Mouse (Mus musculus): ENCODE data around the gene Psph. TPM values are rescaled to one million over a fixed set of nuclear protein-coding genes. Genes with fewer than 3 reads are reported as not detected.
A peak's percentile ranks its signal among the peaks of the same experiment; 100 is the strongest.

Gene Psph
- total RNA-seq, 2 experiments from 2014 or later, result 23.7 to 28.5 TPM

DNA sequence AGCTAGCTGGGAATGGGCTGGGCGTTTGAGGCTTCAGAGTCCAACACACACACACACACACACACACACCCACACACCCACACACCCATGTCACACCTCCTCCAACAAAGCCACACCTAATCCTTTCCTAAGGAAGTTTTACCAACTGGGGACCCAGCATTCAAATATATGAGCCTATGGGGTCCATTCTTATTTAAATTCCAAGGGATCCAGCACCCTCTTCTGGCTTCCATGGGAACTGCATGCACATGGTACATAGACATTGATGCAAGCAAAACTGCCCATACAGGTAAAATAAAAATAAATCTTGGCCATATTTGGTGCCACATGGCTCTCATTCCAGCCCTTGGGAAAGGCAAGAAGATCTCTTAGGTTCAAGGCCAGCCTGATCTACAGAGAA lies 46.3 kb downstream of the Psph start:
- DNase-seq (ENCODE audit: low spot score in 2 of 2), result peak; percentile 33 to 40

DNA sequence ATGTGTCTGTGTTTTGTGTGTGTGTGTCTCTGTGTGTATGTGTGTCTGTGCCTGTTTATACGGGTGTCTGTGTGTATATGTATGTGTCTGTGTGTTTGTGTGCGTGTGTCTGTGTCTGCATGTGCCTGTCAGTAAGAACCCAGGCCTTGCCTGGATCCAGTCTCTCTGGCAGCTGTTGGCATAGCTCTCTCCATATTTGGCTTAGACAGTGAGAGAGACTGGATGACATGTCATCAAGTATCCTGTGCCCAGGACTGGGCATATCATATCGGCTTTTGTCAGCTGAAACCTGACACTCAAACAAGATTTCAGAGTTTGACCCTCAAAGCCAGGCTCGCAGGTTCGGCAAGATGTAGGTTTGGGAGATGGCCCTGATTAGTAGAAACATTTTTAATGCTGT lies 56.2 kb downstream of the Psph start:
- DNase-seq (ENCODE audit: low spot score in 2 of 2), result no peak

DNA sequence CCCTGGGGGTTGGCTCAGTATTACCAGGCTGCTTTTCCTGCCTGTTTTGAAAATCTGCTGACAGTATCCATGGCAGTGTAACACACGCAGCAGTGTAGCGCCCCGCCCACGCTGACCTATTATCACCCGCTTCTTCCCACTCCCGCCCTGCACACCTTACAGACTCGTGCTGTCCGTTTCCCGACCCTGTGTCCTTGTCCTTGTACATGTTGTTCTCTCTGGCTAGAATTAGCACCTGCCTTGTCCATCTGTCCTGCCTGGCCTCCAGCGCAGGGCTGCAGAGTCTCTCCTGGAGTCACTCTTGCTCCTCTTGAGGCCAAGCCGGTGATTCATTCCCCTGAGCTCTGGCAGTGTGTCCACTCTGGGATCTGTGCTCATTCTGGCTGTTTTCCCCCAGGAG lies 56.9 kb downstream of the Psph start:
- DNase-seq (ENCODE audit: low spot score in 2 of 2), result peak in 1 of 2 experiments; percentile 17

DNA sequence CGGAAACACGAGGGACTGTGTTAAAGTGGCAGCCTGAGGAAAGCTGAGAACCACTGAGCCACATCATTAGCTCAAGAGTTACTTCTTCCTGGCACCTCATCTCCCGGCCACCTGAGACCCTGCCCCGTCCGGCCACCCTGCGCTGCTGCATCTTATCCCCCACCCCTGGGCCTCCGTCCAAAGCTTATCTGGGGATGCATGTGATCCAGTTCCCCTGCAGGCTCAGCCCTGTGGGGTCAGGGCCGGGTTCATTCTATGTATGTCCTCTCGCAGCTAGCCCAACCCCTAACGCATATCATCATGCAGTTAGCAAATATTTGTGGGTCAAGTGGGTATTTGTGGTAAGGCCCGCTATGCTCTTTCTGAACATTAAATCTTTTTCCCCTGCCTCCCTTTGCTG lies 58.0 kb downstream of the Psph start:
- no peak for DNase-seq (ENCODE audit: low spot score in 2 of 2)

DNA sequence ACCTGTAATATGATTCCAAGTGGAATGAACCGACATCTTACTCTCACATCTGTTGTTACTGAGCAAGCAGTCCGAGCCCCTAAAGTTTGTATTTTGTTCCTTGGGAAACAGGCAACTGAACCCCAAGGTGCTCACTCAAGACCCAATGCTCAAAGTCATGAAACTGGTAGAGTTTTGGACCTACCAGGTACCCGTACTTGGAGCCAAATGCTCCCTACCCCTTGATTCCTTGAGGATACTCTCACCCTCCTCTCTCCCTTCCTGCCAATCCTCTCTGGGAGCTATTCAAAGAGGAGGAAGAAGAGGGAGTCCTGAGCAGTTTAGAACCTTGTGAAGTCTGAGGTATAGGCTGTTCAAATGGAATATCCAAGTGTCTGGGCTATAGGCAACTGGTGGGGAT lies 60.5 kb downstream of the Psph start:
- DNase-seq (ENCODE audit: low spot score in 2 of 2), result no peak

DNA sequence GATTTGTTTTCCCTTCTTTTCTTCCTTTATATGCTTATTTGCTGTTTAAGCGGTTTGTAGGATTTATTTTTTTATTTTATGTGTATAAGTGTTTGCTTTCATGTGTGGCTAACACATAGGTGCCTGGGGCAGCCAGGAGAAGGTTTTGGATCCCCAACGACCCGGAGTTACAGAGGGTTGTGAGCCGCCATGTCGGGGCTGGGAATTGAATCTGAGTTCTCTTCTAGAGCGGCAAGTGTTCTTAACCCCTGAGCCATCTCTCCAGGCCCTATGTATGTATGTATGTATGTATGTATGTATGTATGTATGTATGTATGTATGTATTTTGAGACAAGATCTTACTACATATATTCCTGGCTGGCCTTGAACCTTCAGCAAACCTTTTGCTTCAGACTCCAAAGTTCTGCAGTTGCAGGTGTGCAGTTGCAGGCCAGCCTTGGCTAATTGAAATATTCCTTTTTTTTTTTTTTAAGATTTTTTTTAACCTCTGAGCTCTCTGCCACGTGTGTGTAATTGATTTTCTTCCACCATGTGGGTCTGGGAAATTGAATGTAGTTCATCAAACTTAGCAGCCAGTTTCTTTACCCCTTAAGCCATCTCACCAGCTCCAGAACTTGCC lies 61.4 kb downstream of the Psph start:
- DNase-seq (ENCODE audit: low spot score in 2 of 2), result no peak

DNA sequence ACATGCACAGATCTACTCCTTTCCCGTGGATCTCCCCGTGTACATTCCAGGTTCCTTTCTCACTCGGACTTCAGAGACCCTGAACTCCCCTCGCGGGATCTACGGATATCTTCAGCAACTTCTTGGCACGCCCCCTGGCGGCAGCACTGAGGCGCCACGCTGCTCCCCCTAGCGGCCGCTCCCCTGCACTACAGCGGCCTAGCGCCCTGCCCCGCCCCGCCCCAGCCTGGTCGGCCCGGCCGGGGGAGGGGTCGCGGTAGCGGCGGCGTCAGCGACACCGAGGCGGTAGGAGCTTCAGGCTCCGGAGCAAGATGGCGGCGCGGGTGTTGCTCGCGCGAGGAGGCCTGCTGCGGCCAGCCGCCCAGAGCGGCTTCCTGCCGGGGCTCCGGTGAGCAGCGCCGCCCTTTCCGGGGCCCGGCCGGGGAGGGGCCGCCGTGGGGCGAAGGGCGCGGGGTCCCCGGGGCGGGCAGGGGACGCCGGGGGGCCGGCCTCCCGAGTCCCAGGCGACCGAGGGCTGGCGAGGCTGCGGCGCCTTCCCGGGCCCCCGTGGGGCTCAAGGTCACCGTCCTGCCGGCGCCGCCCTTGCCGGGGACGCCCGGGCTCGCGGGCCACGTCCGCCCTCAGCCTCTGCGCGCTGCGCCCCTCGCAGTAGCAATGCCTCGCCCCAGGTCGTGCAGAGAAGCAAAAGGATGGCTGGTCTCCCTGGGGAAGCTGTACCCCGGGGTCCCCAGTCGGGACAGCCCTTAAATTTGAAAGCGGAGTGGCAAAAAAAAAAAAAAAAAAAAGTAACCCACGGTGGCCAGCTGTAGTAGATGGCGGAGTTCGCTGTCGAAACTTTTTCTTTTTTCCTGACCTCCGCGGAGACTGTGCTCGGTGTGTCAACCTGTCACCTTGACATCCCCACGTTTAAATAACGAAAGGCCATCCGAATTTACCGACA lies 62.1 kb downstream of the Psph start, which contains the start of gene Nipsnap2:
Gene Nipsnap2 (plus strand): TSS at position 230 of the 940 bp plus-strand sequence.
- peak; percentile 97 to 98 for DNase-seq (ENCODE audit: low spot score in 2 of 2)

DNA sequence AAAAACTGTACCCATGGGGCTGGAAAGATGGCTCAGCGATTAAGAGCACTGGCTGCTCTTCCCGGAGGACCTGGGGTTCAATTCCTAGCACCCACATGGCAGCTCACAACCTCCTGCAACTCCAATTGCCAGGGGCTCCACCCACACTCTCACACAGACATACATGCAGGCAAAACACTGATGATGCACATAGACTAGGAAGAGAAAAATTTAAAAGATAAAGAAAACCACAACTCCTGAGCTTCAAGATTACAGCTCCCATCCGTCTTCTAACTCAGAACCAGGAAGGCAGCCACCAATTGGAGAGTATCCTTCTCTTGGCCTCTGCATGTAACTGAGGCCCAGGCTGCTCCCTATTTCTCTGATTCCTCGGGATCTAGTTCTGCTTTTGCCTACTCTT lies 63.0 kb downstream of the Psph start:
- no peak for DNase-seq (ENCODE audit: low spot score in 2 of 2)

DNA sequence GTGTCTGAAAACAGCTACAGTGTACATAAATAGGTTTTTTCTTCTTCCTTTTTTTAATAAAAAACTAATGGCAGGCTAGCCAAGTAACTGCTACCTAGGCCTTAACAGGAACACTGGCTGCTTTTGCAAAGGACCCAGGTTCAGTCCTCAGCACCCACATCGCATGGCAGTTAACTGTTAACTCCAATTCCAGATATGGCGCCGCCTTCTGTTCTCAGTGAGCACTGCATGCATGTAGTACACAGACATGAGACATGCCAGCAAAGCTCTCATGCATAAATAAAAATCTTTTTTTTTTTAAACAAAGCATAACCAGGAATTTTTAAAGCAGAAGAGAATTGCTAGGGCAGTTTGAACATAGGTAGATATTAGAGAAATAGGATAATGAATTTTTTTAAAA lies 67.1 kb downstream of the Psph start:
- DNase-seq (ENCODE audit: low spot score in 2 of 2), result no peak

DNA sequence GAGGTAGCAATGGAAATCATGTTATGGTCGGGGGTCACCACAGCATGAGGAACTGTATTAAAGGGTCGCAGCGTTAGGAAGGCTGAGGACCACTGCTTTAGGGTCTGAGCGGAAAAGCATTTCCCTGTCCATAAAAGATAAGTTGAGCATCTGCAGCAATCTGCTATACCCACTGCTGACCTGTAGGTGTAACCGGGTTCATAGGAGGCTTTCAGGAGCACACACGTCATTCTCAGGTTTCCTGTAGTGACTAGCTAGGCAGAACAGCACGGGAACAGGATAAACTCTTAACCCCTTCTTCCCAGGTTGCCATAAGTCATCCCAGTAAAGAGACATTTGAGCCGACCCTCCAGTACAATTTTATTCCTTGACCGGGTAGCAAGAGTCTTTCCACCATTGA lies 70.2 kb downstream of the Psph start:
- no peak for DNase-seq (ENCODE audit: low spot score in 2 of 2)

Other genes starting within 250 kb of the Psph start
- gene Mmp17, start 203.3 kb downstream of the Psph start, total RNA-seq (2021), result 10 to 100 TPM; 53.0 to 56.7 TPM
- 1 to 10 TPM; 6.6 to 7.2 TPM for gene Zfp11, start 117.3 kb downstream of the Psph start, total RNA-seq (2021)
- gene Sept14, start 78.9 kb downstream of the Psph start, total RNA-seq (2021), result not detected
- 10 to 100 TPM; 72.6 to 81.5 TPM for gene Mrps17, start 72.0 kb downstream of the Psph start, total RNA-seq (2021)
- gene Nipsnap2, start 62.4 kb downstream of the Psph start, total RNA-seq (2021), result 10 to 100 TPM; 78.1 to 79.6 TPM
- 10 to 100 TPM; 19.9 to 25.8 TPM for gene Sumf2, start 59.5 kb upstream of the Psph start, total RNA-seq (2021)
- 100 to 1,000 TPM; 411 to 434 TPM for gene Chchd2, start 100.0 kb upstream of the Psph start, total RNA-seq (2021)
- gene Zbed5, start 108.3 kb upstream of the Psph start, total RNA-seq (2021), result 1 to 10 TPM; 4.7 to 5.6 TPM
- 10 to 100 TPM; 12.6 to 15.9 TPM for gene Phkg1, start 111.1 kb upstream of the Psph start, total RNA-seq (2021)
- gene Nupr1l, start 121.1 kb upstream of the Psph start, total RNA-seq (2021), result 1 to 10 TPM; 2.2 to 2.7 TPM
- gene Vkorc1l1, start 154.5 kb upstream of the Psph start, total RNA-seq (2021), result 10 to 100 TPM; 46.7 to 49.4 TPM
- gene Gusb, start 215.6 kb upstream of the Psph start, total RNA-seq (2021), result 10 to 100 TPM; 15.6 to 15.9 TPM
- 10 to 100 TPM; 22.0 to 23.5 TPM for gene Asl, start 241.8 kb upstream of the Psph start, total RNA-seq (2021)
- gene Crcp, start 241.8 kb upstream of the Psph start, total RNA-seq (2021), result 10 to 100 TPM; 34.4 to 34.7 TPM

Measured in layer of hippocampus, postnatal 10 days (tissue).